Mouse (Mus musculus) thymus, adult 2 months (tissue): ENCODE measurements around the gene Clstn2.

ENCODE experiments used
- CTCF ChIP-seq: fragments of 200-500 bp; IDR thresholded peaks from 2 replicates; pipeline ENCODE4 v1.5.1; 2012; ENCODE audit warnings: mild to moderate bottlenecking, control low read depth, low read length, moderate library complexity, borderline replicate concordance; ENCODE audit not compliant: control insufficient read depth, poor library complexity, insufficient read depth; ENCODE audit errors: extremely low read depth
- POLR2A ChIP-seq: fragments of 200-500 bp; IDR thresholded peaks from 2 replicates; pipeline ENCODE4 v1.6.1; 2012; ENCODE audit warnings: mild to moderate bottlenecking, low read length, control low read depth, moderate library complexity; ENCODE audit not compliant: control insufficient read depth, poor library complexity, insufficient read depth; ENCODE audit errors: extremely low read depth

GRCm38 (mm10) chr9:97460452-97460851, 572.5 kb downstream of the Clstn2 start:
- TF ChIP-seq CTCF (no peak), POLR2A (no peak)
